Mouse (Mus musculus): ENCODE measurements at regions not wholly inside any gene's neighbourhood (a gene's known extent, or its start where the extent isn't known, plus 50 kb on each side); places are given as distances from the start of the nearest gene placed in this dataset.

GRCm38 (mm10) chr8:87417466-87417865 is 54.9 kb downstream of the Cbln1 start:
- ATAC-seq (replicated peaks in 1 of 2; ENCODE audit: insufficient read depth in 1 of 2, low FRiP score in 2 of 2, low TSS enrichment in 1 of 2, low read depth in 1 of 2, poor library complexity in 2 of 2, severe bottlenecking in 2 of 2) = no peak

- no peak for ATAC-seq (replicated peaks in 1 of 2; ENCODE audit: insufficient read depth in 1 of 2, low FRiP score in 2 of 2, low TSS enrichment in 1 of 2, low read depth in 1 of 2, poor library complexity in 2 of 2, severe bottlenecking in 2 of 2)
Measured at GRCm38 (mm10) chr8:87415051-87415630, 57.3 kb downstream of the Cbln1 start.

- ATAC-seq (replicated peaks in 1 of 2; ENCODE audit: insufficient read depth in 1 of 2, low FRiP score in 2 of 2, low TSS enrichment in 1 of 2, low read depth in 1 of 2, poor library complexity in 2 of 2, severe bottlenecking in 2 of 2) = no peak
Measured at GRCm38 (mm10) chr8:87389016-87389415, 83.4 kb downstream of the Cbln1 start.

GRCm38 (mm10) chr8:87383527-87384206 is 88.7 kb downstream of the Cbln1 start:
- no peak for ATAC-seq (replicated peaks in 1 of 2; ENCODE audit: insufficient read depth in 1 of 2, low FRiP score in 2 of 2, low TSS enrichment in 1 of 2, low read depth in 1 of 2, poor library complexity in 2 of 2, severe bottlenecking in 2 of 2)

GRCm38 (mm10) chr8:87382311-87382710 is 90.1 kb downstream of the Cbln1 start:
- no peak for ATAC-seq (replicated peaks in 1 of 2; ENCODE audit: insufficient read depth in 1 of 2, low FRiP score in 2 of 2, low TSS enrichment in 1 of 2, low read depth in 1 of 2, poor library complexity in 2 of 2, severe bottlenecking in 2 of 2)

GRCm38 (mm10) chr8:87380791-87381190 is 91.6 kb downstream of the Cbln1 start:
- no peak for ATAC-seq (replicated peaks in 1 of 2; ENCODE audit: insufficient read depth in 1 of 2, low FRiP score in 2 of 2, low TSS enrichment in 1 of 2, low read depth in 1 of 2, poor library complexity in 2 of 2, severe bottlenecking in 2 of 2)

- no peak for ATAC-seq (replicated peaks in 1 of 2; ENCODE audit: insufficient read depth in 1 of 2, low FRiP score in 2 of 2, low TSS enrichment in 1 of 2, low read depth in 1 of 2, poor library complexity in 2 of 2, severe bottlenecking in 2 of 2)
Measured at GRCm38 (mm10) chr8:87379296-87379695, 93.1 kb downstream of the Cbln1 start.

- no peak for ATAC-seq (replicated peaks in 1 of 2; ENCODE audit: insufficient read depth in 1 of 2, low FRiP score in 2 of 2, low TSS enrichment in 1 of 2, low read depth in 1 of 2, poor library complexity in 2 of 2, severe bottlenecking in 2 of 2)
Measured at GRCm38 (mm10) chr8:87374044-87374443, 98.4 kb downstream of the Cbln1 start.

- ATAC-seq (replicated peaks in 1 of 2; ENCODE audit: insufficient read depth in 1 of 2, low FRiP score in 2 of 2, low TSS enrichment in 1 of 2, low read depth in 1 of 2, poor library complexity in 2 of 2, severe bottlenecking in 2 of 2) = no peak
Measured at GRCm38 (mm10) chr8:87373535-87373934, 98.9 kb downstream of the Cbln1 start.

- ATAC-seq (replicated peaks in 1 of 2; ENCODE audit: insufficient read depth in 1 of 2, low FRiP score in 2 of 2, low TSS enrichment in 1 of 2, low read depth in 1 of 2, poor library complexity in 2 of 2, severe bottlenecking in 2 of 2) = no peak
Measured at GRCm38 (mm10) chr8:87372061-87372460, 100.3 kb downstream of the Cbln1 start.

- ATAC-seq (replicated peaks in 1 of 2; ENCODE audit: insufficient read depth in 1 of 2, low FRiP score in 2 of 2, low TSS enrichment in 1 of 2, low read depth in 1 of 2, poor library complexity in 2 of 2, severe bottlenecking in 2 of 2) = no peak
Measured at GRCm38 (mm10) chr8:87370194-87370593, 102.2 kb downstream of the Cbln1 start.

- no peak for ATAC-seq (replicated peaks in 1 of 2; ENCODE audit: insufficient read depth in 1 of 2, low FRiP score in 2 of 2, low TSS enrichment in 1 of 2, low read depth in 1 of 2, poor library complexity in 2 of 2, severe bottlenecking in 2 of 2)
Measured at GRCm38 (mm10) chr8:87350471-87350870, 121.9 kb downstream of the Cbln1 start.

- no peak for ATAC-seq (replicated peaks in 1 of 2; ENCODE audit: insufficient read depth in 1 of 2, low FRiP score in 2 of 2, low TSS enrichment in 1 of 2, low read depth in 1 of 2, poor library complexity in 2 of 2, severe bottlenecking in 2 of 2)
Measured at GRCm38 (mm10) chr8:87349781-87350181, 122.6 kb downstream of the Cbln1 start.

GRCm38 (mm10) chr8:87329371-87329770 is 143.0 kb downstream of the Cbln1 start:
- ATAC-seq (replicated peaks in 1 of 2; ENCODE audit: insufficient read depth in 1 of 2, low FRiP score in 2 of 2, low TSS enrichment in 1 of 2, low read depth in 1 of 2, poor library complexity in 2 of 2, severe bottlenecking in 2 of 2) = no peak

GRCm38 (mm10) chr8:87314570-87314969 is 157.8 kb downstream of the Cbln1 start:
- no peak for ATAC-seq (replicated peaks in 1 of 2; ENCODE audit: insufficient read depth in 1 of 2, low FRiP score in 2 of 2, low TSS enrichment in 1 of 2, low read depth in 1 of 2, poor library complexity in 2 of 2, severe bottlenecking in 2 of 2)

GRCm38 (mm10) chr8:87311282-87311681 is 161.1 kb downstream of the Cbln1 start:
- ATAC-seq (replicated peaks in 1 of 2; ENCODE audit: insufficient read depth in 1 of 2, low FRiP score in 2 of 2, low TSS enrichment in 1 of 2, low read depth in 1 of 2, poor library complexity in 2 of 2, severe bottlenecking in 2 of 2) = no peak

- no peak for ATAC-seq (replicated peaks in 1 of 2; ENCODE audit: insufficient read depth in 1 of 2, low FRiP score in 2 of 2, low TSS enrichment in 1 of 2, low read depth in 1 of 2, poor library complexity in 2 of 2, severe bottlenecking in 2 of 2)
Measured at GRCm38 (mm10) chr8:87308311-87308710, 164.1 kb downstream of the Cbln1 start.

- ATAC-seq (replicated peaks in 1 of 2; ENCODE audit: insufficient read depth in 1 of 2, low FRiP score in 2 of 2, low TSS enrichment in 1 of 2, low read depth in 1 of 2, poor library complexity in 2 of 2, severe bottlenecking in 2 of 2) = no peak
Measured at GRCm38 (mm10) chr8:87305001-87305400, 167.4 kb downstream of the Cbln1 start.

- ATAC-seq (replicated peaks in 1 of 2; ENCODE audit: insufficient read depth in 1 of 2, low FRiP score in 2 of 2, low TSS enrichment in 1 of 2, low read depth in 1 of 2, poor library complexity in 2 of 2, severe bottlenecking in 2 of 2) = no peak
Measured at GRCm38 (mm10) chr8:87303522-87303921, 168.9 kb downstream of the Cbln1 start.

All from hematopoietic stem cell, adult 5-6 weeks (primary cell).